Mouse (Mus musculus): ENCODE measurements around the gene Camk2b.

GRCm38 (mm10) chr11:5920323-5920960, 145.7 kb downstream of the Camk2b start:
- no peak for TF ChIP-seq CTCF (conservative IDR thresholded peaks at IDR 0.05; ENCODE audit: insufficient read depth, insufficient read length, low read depth, low read length)
- no peak for TF ChIP-seq POLR2A (IDR thresholded peaks at IDR 0.05; ENCODE audit: low read depth, low read length)
